Mouse (Mus musculus): ENCODE results near the gene Nid2. TPM values are rescaled to one million over a fixed set of nuclear protein-coding genes. Genes with fewer than 3 reads are reported as not detected.

The Nid2 gene
- polyA plus RNA-seq (2012; rRNA removed) = 22.9 and 36.7 TPM in 2 replicates

GRCm38 (mm10) chr14:19751025-19751771 lies at the start of gene Nid2:
Gene Nid2, plus strand, starts transcription at chr14:19751265.

GRCm38 (mm10) chr14:19823321-19824142 lies 72.5 kb downstream of the Nid2 start, which contains the start of gene Rtraf:
Gene Rtraf, minus strand, starts transcription at chr14:19823824.

Other genes starting within 250 kb of the Nid2 start
- gene Gm2244, start 201.3 kb upstream of the Nid2 start, polyA plus RNA-seq (2012; rRNA removed) = 0.07 TPM in 1 of 2 replicates, not detected in the other
- gene Gm2237, start 166.1 kb upstream of the Nid2 start, polyA plus RNA-seq (2012; rRNA removed) = 8.7 and 18.4 TPM in 2 replicates
- gene Gm5458, start 148.7 kb upstream of the Nid2 start, polyA plus RNA-seq (2012; rRNA removed) = not detected in 2 replicates
- 121 and 190 TPM in 2 replicates for gene Rtraf, start 72.6 kb downstream of the Nid2 start, polyA plus RNA-seq (2012; rRNA removed)
- 113 and 172 TPM in 2 replicates for gene Gng2, start 226.4 kb downstream of the Nid2 start, polyA plus RNA-seq (2012; rRNA removed)

Data from central nervous system, embryonic 11.5 days (tissue).